Mouse (Mus musculus) liver, adult (tissue): ENCODE measurements around the gene Klhdc8b.
A peak's percentile ranks its signal among the peaks of the same experiment; 100 is the strongest.

Experiments used
- GATA4 ChIP-seq: IDR thresholded peaks from 2 replicates; pipeline ENCODE4 v1.6.1; 2014; ENCODE audit warnings: mild to moderate bottlenecking, low read length; ENCODE audit not compliant: insufficient replicate concordance

Klhdc8b gene

DNA sequence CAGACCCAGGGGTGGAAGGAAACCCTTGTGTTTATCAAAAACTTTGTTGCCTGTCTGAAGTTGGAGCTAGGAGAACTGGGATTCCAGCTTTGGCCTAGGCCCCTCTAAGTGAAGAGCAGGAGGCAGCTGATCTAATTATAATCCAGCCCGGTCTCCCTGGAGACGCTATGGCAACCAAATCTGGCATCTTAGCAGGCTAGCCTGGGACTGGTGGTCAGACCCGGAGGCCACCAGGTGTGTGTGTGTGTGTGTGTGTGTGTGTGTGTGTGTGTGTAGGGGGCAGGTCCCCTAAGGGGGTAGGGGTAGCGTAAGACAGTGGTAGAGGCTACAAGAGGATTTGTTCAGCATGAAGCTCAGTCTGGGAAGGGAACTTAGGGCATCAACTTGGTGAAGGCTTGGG is 11.5 kb downstream of the Klhdc8b start:
- no peak for TF ChIP-seq GATA4

GRCm38 (mm10) chr9:108445125-108445524 is 16.3 kb downstream of the Klhdc8b start:
- TF ChIP-seq GATA4 = no peak

GRCm38 (mm10) chr9:108441236-108441919 is 20.0 kb downstream of the Klhdc8b start:
- no peak for TF ChIP-seq GATA4

DNA sequence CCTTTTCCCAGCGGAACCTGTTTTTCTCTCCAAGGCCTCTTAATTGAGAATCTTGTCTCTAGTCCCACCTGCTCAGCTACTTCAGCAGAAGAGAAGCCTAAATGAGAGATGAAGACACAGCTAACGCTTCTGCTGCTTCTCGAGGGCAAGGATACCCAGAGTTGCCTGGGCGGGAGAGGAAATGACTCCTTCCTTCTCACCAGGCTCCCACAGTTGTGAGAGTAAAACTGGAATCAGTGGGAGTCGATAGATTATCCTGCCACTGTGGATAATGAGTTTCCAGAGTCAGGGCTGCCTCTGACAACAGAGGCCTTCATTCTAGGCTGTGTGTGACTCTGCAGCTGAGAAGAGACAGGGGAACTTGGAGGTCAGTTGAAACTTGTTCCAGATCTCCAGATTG is 20.9 kb downstream of the Klhdc8b start:
- no peak for TF ChIP-seq GATA4

DNA sequence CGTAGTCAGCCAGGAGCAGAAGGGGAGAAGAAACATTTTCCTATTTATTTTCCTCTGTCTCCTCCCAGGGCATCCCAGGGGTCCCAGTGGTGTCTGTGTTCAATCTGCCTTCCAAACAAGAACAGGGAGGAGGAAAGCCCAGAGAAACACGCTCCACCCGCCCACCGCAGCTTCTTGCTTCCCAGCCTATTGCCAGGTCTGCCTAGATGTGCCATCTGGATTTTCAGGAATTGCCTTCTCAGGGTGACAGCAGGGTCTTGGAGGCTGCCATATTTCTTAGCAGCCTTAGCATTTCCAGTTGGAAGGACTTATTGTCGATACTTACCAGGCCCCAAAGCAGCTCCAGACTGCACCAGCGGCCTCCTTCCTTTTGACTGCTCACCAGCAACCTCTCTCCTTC is 22.2 kb downstream of the Klhdc8b start:
- no peak for TF ChIP-seq GATA4

DNA sequence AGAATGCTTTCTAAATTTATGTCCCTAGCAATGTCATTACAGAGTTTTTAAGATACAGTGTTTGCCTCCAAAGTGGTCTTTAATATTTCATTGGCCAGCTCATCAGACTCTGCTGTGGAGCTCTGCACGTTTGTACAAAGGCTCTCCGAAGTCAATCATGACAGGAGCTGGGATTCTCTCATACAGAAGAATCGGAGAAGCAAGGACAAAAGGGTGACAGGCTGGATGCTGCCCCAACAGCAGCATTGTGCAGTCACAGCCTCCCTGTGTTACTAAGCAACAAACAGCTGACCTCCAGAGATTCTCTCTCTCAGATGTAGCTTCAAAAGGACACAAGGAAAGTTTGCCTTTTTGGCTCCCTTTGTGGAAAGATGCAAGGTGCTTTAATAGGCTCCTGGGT is 25.2 kb downstream of the Klhdc8b start, which contains the start of gene BC048562:
TSS of gene BC048562 (plus strand) at position 301 of the 400 bp plus-strand sequence.
- no peak for TF ChIP-seq GATA4

DNA sequence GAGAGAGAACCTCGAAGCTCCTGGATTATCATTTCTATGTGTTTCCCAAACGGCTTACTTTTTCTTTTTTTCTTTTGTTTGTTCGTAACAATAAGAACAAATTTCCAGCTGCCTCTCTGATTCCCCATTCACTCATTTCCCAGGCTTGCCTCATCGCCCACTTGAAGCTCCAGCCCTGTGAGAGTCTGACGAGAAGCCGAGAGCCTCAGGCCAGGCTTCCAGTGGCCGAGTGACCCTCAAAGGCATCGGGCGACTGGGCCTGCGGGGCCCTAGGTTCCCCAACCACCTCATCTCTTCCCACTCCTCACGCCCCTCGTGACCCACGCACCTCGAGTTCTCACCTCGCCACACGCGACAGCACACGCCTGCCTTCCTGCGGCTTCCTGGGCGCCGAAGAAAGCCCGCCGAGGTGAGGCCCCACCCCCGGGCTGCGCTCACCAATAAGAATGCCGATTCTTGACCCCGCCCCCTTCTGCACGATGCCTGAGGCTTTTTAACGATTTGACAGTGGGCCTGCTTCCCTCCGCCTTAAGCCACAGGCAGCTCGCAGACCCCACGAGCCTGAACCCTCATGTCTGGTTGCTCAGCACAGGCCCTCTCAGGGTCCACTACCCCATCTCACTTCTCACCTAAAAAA is 29.8 kb downstream of the Klhdc8b start:
- no peak for TF ChIP-seq GATA4

- TF ChIP-seq GATA4 = no peak
These were observed 33.0 kb downstream of the Klhdc8b start, which contains the start of gene Ccdc36 for GRCm38 (mm10) chr9:108428384-108428783. TSS of gene Ccdc36 (minus strand) at chr9:108428484.

GRCm38 (mm10) chr9:108412221-108412620 is 49.2 kb downstream of the Klhdc8b start:
- TF ChIP-seq GATA4 = no peak

DNA sequence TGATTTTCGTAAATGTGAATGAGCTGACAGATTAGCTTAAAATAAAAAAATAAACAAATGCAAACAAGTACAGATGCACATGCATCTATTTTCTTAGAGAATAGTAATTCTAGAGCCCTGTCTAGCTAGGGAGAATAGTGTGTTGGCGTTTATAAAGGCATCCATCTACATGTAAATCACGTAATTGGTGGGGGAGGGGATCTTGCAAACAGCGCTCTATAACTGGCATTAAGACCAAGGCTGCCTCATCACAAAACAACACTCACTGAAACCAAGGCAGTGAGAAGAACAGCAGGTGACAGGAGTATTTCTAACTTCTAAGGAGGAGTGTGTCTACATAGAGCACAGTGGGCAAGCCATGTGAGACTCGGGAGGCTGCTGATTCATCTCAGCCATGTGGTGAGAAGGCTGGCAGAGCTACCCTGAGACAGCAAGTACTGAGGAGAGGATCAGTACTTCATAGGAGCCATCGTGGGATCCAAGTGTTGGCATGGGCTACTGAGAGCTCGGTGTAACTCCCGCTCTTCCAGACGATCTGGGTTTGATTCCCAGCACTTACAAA is 49.9 kb downstream of the Klhdc8b start:
- TF ChIP-seq GATA4 = no peak

- no peak for TF ChIP-seq GATA4
These were observed 51.8 kb downstream of the Klhdc8b start for GRCm38 (mm10) chr9:108409535-108409934.

GRCm38 (mm10) chr9:108404451-108404850 is 56.9 kb downstream of the Klhdc8b start:
- TF ChIP-seq GATA4 = peak; percentile 75; the same call in 1 of the 2 replicates

GRCm38 (mm10) chr9:108403081-108403480 is 58.3 kb downstream of the Klhdc8b start:
- no peak for TF ChIP-seq GATA4

GRCm38 (mm10) chr9:108401186-108401960 is 60.0 kb downstream of the Klhdc8b start:
- no peak for TF ChIP-seq GATA4

GRCm38 (mm10) chr9:108398324-108398723 is 63.1 kb downstream of the Klhdc8b start:
- TF ChIP-seq GATA4 = no peak
